Comparison of ENCODE assay signal across 8 mouse cellular contexts in genomic region chr11:88654391-88655213, GRCm38 (mm10).
DNase-seq lines count a peak whose midpoint lies in the region; ATAC-seq and TF ChIP-seq lines count a peak whose summit lies in the region.

No protein-coding gene starts in this region.

- H3K27ac ChIP-seq in gastrocnemius, adult 2 months, result peak overlapping the region; percentile 93
- peak overlapping the region; percentile 94 for H3K27ac ChIP-seq in brown adipose tissue, adult 24 weeks (replicated peaks; ENCODE audit: low read depth, low read length)
- H3K27ac ChIP-seq in liver, embryonic 16.5 days (ENCODE audit: low read length), result no peak overlapping the region
- no peak overlapping the region; the same call in 1 of the 2 replicates for H3K27ac ChIP-seq in intestine, postnatal 0 days (ENCODE audit: low read depth, low read length)
- H3K27ac ChIP-seq in midbrain, embryonic 14.5 days (replicated peaks; ENCODE audit: low read depth, low read length), result no peak overlapping the region

- no peak for TF ChIP-seq CTCF in gastrocnemius, adult 2 months (IDR thresholded peaks at IDR 0.05)
- no peak for TF ChIP-seq CTCF in intestine, postnatal 0 days (IDR thresholded peaks at IDR 0.05; ENCODE audit: low read depth)

- no peaks in the 10 kb centered on the region for H3K27me3 ChIP-seq in liver, embryonic 16.5 days (ENCODE audit: control insufficient read depth, insufficient read depth, low read depth, low read length)
- no peaks in the 10 kb centered on the region for H3K27me3 ChIP-seq in intestine, postnatal 0 days (replicated peaks; ENCODE audit: control insufficient read depth, insufficient read depth, low read length)
- no peaks in the 10 kb centered on the region for H3K27me3 ChIP-seq in midbrain, embryonic 14.5 days (ENCODE audit: control insufficient read depth, insufficient read depth, low read length)

- H3K36me3 ChIP-seq in liver, embryonic 16.5 days (ENCODE audit: control insufficient read depth, insufficient read depth), result no peaks in the 10 kb centered on the region
- peaks cover 4% of the 10 kb centered on the region; the same call in 1 of the 2 replicates for H3K36me3 ChIP-seq in intestine, postnatal 0 days (ENCODE audit: control insufficient read depth, insufficient read depth)
- H3K36me3 ChIP-seq in midbrain, embryonic 14.5 days (ENCODE audit: control insufficient read depth, insufficient read depth, low read length), result 0 out of 2 replicates have a peak, but pooled peaks cover 8% of the 10 kb centered on the region

- H3K9ac ChIP-seq in liver, embryonic 16.5 days (ENCODE audit: low read depth, low read length), result no peak overlapping the region
- H3K9ac ChIP-seq in intestine, postnatal 0 days (ENCODE audit: low read depth, low read length), result no peak overlapping the region
- no peak overlapping the region for H3K9ac ChIP-seq in midbrain, embryonic 14.5 days (replicated peaks; ENCODE audit: low read length)

- 73% methylated on average over 18 of the region's 18 CpGs for WGBS in liver, embryonic 16.5 days (ENCODE audit: insufficient replicate concordance)
- 58% methylated on average over 18 of the region's 18 CpGs for WGBS in intestine, postnatal 0 days
- WGBS in midbrain, embryonic 14.5 days, result 85% methylated on average over 18 of the region's 18 CpGs

- peak; percentile 81 for ATAC-seq in liver, embryonic 16.5 days (ENCODE audit: low read depth)
- ATAC-seq in intestine, postnatal 0 days, result no peak
- no peak for ATAC-seq in midbrain, embryonic 14.5 days (ENCODE audit: low FRiP score, low TSS enrichment)

- DNase-seq in gastrocnemius, adult 2 months, result peak; percentile 69
- DNase-seq in gastrocnemius, postnatal 4 days (ENCODE audit: low spot score in 2 of 2), result no peak
- peak; percentile 70 to 72 for DNase-seq in heart, postnatal 10 days
- DNase-seq in right cerebral cortex, postnatal 36 days (ENCODE audit: low spot score in 2 of 2), result no peak
- no peak for DNase-seq in midbrain, embryonic 14.5 days

- peak overlapping the region; percentile 31 for H3K4me3 ChIP-seq in gastrocnemius, adult 2 months
- H3K4me3 ChIP-seq in brown adipose tissue, adult 24 weeks (ENCODE audit: insufficient read depth, low read depth, low read length), result no peak overlapping the region
- H3K4me3 ChIP-seq in liver, embryonic 16.5 days (ENCODE audit: low read depth, low read length), result no peak overlapping the region
- H3K4me3 ChIP-seq in intestine, postnatal 0 days (ENCODE audit: low read depth, low read length), result no peak overlapping the region
- H3K4me3 ChIP-seq in midbrain, embryonic 14.5 days (replicated peaks; ENCODE audit: low read depth, low read length), result no peak overlapping the region

- no peak overlapping the region for H3K4me2 ChIP-seq in liver, embryonic 16.5 days (ENCODE audit: low read depth, low read length)
- H3K4me2 ChIP-seq in intestine, postnatal 0 days (replicated peaks; ENCODE audit: low read depth), result no peak overlapping the region
- H3K4me2 ChIP-seq in midbrain, embryonic 14.5 days (ENCODE audit: low read length), result no peak overlapping the region

- peaks cover 6% of the 10 kb centered on the region; the same call in 1 of the 2 replicates for H3K4me1 ChIP-seq in brown adipose tissue, adult 24 weeks (ENCODE audit: control insufficient read depth, insufficient read depth, insufficient read length, low read length)
- H3K4me1 ChIP-seq in liver, embryonic 16.5 days (ENCODE audit: control insufficient read depth, low read depth, low read length), result no peaks in the 10 kb centered on the region
- H3K4me1 ChIP-seq in intestine, postnatal 0 days (replicated peaks; ENCODE audit: control insufficient read depth, insufficient read depth, low read length), result no peaks in the 10 kb centered on the region
- H3K4me1 ChIP-seq in midbrain, embryonic 14.5 days (ENCODE audit: control insufficient read depth, insufficient read depth, low read length), result peaks cover 31% of the 10 kb centered on the region

- no peaks in the 10 kb centered on the region for H3K9me3 ChIP-seq in liver, embryonic 16.5 days (replicated peaks; ENCODE audit: control insufficient read depth, low read length)
- no peaks in the 10 kb centered on the region for H3K9me3 ChIP-seq in intestine, postnatal 0 days (ENCODE audit: control insufficient read depth)
- H3K9me3 ChIP-seq in midbrain, embryonic 14.5 days (ENCODE audit: control insufficient read depth, low read length), result no peaks in the 10 kb centered on the region

- intact Hi-C loops in gastrocnemius, adult 2 months (cut with DNase I), result loop anchor here (2.0 to 5.0 kb wide), 2 partner anchors 54 to 102 kb away; no protein-coding TSS in a partner anchor
- intact Hi-C loops in heart, postnatal 10 days (cut with DNase I), result no loop called here

Comparison
In these comparisons a context has a peak if more than half of its experiments do, and no peak if none do; other contexts are left out.
1. DNase-seq: peak in gastrocnemius, adult 2 months (single experiment) and heart, postnatal 10 days (2 of 2); none in gastrocnemius, postnatal 4 days (0 of 2), right cerebral cortex, postnatal 36 days (0 of 2) and midbrain, embryonic 14.5 days (single experiment).
2. H3K27ac ChIP-seq: peak in gastrocnemius, adult 2 months (single experiment) and brown adipose tissue, adult 24 weeks (single experiment); none in liver, embryonic 16.5 days (single experiment), intestine, postnatal 0 days (single experiment) and midbrain, embryonic 14.5 days (single experiment).